Mouse (Mus musculus): ENCODE results near the gene Lbx1.

- TF ChIP-seq CTCF (IDR thresholded peaks at IDR 0.05; ENCODE audit: borderline replicate concordance, insufficient read depth, low read length) (peak; percentile 83), POLR2A (IDR thresholded peaks at IDR 0.05; ENCODE audit: low read depth, low read length) (no peak)
Measured at GRCm38 (mm10) chr19:45243918-45244700, 8.5 kb upstream of the Lbx1 start.

Data from embryonic fibroblast, embryonic 13.5 days (primary cell).